Mouse (Mus musculus): Measurements from ENCODE around the gene Ttc4. TPM values are rescaled to one million over a fixed set of nuclear protein-coding genes. Genes with fewer than 3 reads are reported as not detected.

Gene Ttc4
- total RNA-seq (2021): 10 to 100 TPM; 45.7 to 45.9 TPM
- long read RNA-seq, experiment 1, transcript Ttc4-201 (10 exons, 2,121 nt): major isoform, 44 of 90 reads
- long read RNA-seq, experiment 1, partial matches to known transcripts: 12 of 90 reads
- long read RNA-seq, experiment 1, other reads (novel, unspliced or antisense): 34 of 90 reads
- long read RNA-seq, experiment 2, transcript Ttc4-201 (10 exons, 2,121 nt): major isoform, 41 of 72 reads
- long read RNA-seq, experiment 2, partial matches to known transcripts: 8 of 72 reads
- long read RNA-seq, experiment 2, other reads (novel, unspliced or antisense): 23 of 72 reads

- peak; percentile 85 to 86 for DNase-seq (ENCODE audit: low spot score in 2 of 2)
These were observed at the start of gene Ttc4 for GRCm38 (mm10) chr4:106678442-106679118. Gene Ttc4 (minus strand): TSS chr4:106678944.

- no peak for DNase-seq (ENCODE audit: low spot score in 2 of 2)
These were observed 41.9 kb upstream of the Ttc4 start for GRCm38 (mm10) chr4:106720631-106721030.

- no peak for DNase-seq (ENCODE audit: low spot score in 2 of 2)
These were observed 34.9 kb upstream of the Ttc4 start for GRCm38 (mm10) chr4:106713622-106714021.

GRCm38 (mm10) chr4:106708408-106708807 lies 29.7 kb upstream of the Ttc4 start:
- DNase-seq (ENCODE audit: low spot score in 2 of 2): peak; percentile 81 to 88

- DNase-seq (ENCODE audit: low spot score in 2 of 2): no peak
These were observed 29.2 kb upstream of the Ttc4 start for GRCm38 (mm10) chr4:106707957-106708356.

- DNase-seq (ENCODE audit: low spot score in 2 of 2): no peak
These were observed 26.4 kb upstream of the Ttc4 start for GRCm38 (mm10) chr4:106705096-106705665.

GRCm38 (mm10) chr4:106704416-106704815 lies 25.7 kb upstream of the Ttc4 start:
- peak; percentile 43 to 62 for DNase-seq (ENCODE audit: low spot score in 2 of 2)

GRCm38 (mm10) chr4:106703956-106704355 lies 25.2 kb upstream of the Ttc4 start:
- no peak for DNase-seq (ENCODE audit: low spot score in 2 of 2)

DNA sequence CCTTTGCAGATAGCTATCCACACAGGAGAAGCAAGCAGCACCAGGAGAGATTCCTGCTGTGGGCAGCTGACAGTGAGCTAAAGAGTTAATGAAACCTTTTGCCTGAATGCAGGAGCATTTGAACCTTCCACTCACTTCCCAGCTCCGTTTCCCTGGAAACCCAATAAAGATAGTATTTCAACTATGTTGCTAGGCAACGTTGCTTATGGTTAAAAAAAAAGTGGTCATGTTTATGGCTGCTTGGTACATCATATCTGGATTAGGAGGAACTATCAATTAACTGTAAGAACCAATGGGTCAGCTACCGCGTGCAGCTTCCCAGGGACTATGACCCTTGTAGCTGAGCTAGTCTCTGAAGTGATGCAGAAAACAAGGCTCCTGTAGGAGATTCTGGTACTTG lies 22.1 kb upstream of the Ttc4 start:
- DNase-seq (ENCODE audit: low spot score in 2 of 2): no peak

- DNase-seq (ENCODE audit: low spot score in 2 of 2): peak; percentile 30 to 38
These were observed 21.2 kb upstream of the Ttc4 start for GRCm38 (mm10) chr4:106699989-106700388.

DNA sequence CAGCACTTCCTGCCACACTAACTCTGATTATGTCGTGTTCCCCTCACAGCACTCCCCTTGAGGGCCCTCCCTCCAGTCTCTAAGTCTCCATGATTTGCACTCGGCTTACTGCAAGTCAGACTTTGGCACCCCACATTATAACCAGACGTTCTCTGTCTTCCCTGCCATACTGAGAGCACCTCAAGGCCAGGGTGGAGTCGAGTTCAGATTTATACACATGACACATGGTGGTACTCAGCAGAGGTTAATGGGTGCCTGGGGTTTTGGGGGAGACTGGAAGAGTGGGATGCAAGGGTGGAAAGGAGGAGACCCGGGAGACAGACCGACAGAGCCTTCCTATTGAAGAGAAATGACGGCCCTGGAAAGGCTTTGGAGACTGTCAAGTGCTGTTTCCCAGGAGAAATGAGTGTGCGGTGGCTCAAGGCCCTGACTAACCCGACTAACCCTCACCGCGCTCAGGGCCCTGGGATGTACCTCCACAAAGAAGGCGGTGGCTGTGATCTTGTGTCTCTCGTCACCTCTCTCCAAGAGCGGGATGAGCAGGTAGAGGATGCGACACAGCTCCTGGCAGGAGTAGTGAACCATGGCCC lies 15.2 kb upstream of the Ttc4 start:
- no peak for DNase-seq (ENCODE audit: low spot score in 2 of 2)

- no peak for DNase-seq (ENCODE audit: low spot score in 2 of 2)
These were observed 10.0 kb upstream of the Ttc4 start for GRCm38 (mm10) chr4:106688636-106689296.

DNA sequence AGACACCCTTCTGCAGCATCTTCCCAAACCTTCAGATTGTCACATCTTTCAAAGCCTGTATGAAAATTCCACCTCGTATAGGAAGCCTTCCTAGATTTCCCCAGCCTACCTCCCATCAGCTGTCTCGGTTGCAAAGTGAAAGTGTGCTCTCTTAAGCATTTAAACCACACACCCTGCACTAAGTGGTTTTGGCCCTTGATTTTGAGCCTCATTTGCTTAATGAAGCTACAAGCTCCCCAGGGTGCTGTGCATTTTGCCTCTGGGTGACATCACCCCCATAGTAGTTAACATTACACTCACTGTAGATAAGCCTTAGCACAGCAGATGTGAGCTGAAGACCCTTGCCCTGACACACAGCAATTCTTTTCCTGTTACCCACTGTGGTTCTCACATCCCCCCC lies 2.2 kb upstream of the Ttc4 start:
- no peak for DNase-seq (ENCODE audit: low spot score in 2 of 2)

DNA sequence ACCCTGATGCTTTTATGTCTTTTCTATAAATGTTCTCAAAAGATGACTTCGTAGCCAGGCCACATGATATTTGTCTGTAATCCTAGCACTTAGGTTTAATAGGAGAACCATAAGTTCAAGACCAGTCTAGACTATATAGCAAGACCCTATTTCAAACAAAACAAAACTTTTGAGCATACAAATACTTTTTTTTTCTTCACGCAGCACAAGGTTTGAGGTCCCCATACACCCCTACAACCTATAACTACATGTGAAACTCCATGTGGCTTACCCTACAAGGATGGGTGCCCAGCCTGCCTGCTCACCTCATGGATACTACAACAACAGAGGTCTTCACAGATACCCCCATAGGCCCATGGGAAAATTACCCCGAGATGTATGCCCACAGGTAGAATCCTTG lies 408 bp upstream of the Ttc4 start:
- no peak for DNase-seq (ENCODE audit: low spot score in 2 of 2)

- no peak for DNase-seq (ENCODE audit: low spot score in 2 of 2)
These were observed 2.0 kb downstream of the Ttc4 start for GRCm38 (mm10) chr4:106676749-106677148.

GRCm38 (mm10) chr4:106666546-106666945 lies 12.2 kb downstream of the Ttc4 start:
- no peak for DNase-seq (ENCODE audit: low spot score in 2 of 2)

DNA sequence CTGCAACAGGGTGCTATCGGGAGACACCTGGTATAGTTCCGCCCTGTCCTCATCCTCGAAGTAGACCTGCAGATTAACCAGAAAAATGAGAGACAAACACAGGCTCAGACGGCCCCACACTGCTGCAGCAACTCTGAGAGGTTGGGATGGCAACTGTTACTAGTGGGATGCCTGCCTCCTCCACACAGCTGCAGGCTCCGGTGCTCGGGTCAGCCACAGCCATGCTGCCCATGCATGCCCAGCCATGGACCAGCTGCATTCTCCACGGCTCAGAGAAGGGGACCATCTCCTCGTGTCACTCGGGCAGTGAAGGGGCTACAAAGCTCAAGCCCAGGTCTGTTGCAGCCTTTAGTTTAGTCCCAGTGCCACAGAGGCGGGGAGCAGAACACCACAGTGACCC lies 13.1 kb downstream of the Ttc4 start:
- no peak for DNase-seq (ENCODE audit: low spot score in 2 of 2)

- DNase-seq (ENCODE audit: low spot score in 2 of 2): no peak
These were observed 13.5 kb downstream of the Ttc4 start for GRCm38 (mm10) chr4:106665269-106665668.

GRCm38 (mm10) chr4:106664697-106665096 lies 14.0 kb downstream of the Ttc4 start:
- no peak for DNase-seq (ENCODE audit: low spot score in 2 of 2)

DNA sequence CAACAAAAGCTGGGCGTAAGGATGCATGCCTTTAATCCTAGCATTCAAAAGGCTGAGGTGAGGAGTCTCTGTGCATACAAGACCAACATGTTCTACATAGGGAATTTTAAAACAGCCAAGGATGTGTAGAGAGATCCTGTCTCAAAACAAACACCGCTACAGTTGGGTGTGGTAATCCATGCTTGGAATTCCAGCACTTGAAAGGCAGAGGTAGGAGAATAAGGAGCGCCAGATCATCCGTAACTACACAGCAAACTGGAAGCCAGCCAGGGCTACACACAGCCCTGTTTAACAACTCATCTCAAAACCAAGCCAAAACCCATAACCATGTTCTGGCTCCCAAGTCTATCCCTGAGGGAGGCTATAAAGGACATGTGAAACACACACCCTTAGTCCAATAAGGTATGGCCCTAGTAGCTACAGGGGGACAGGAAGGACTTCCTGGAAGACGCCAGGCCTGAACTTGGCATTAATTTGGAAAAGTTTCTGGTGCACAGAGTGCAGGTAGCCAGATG lies 14.7 kb downstream of the Ttc4 start:
- no peak for DNase-seq (ENCODE audit: low spot score in 2 of 2)

DNA sequence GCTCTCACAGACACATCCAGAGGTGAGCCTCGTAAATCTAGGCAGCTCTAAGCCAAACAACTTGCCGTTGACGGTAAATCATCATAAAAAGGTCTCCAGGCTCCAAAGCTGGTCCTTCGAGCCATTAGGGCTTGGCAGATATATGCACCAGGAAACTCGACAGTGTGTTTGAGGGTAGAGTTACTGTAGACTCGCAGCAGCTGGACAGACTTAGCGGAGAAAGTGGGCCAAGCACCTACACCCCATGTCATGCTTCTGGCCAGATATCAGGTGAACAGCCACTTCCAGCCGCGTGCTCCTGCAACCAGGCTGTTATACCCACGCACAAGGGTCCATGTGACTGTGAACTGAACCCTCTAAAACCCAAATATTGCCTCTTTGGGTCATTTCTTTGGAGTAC lies 23.1 kb downstream of the Ttc4 start:
- no peak for DNase-seq (ENCODE audit: low spot score in 2 of 2)
